Mouse (Mus musculus) lung, adult 18-20 months (tissue): ENCODE measurements at regions not wholly inside any gene's neighbourhood (a gene's known extent, or its start where the extent isn't known, plus 50 kb on each side); places are given as distances from the start of the nearest gene placed in this dataset.
"Not testable (repeated sequence)": the region's sequence is repeated elsewhere in the genome, so short reads cannot be mapped to it uniquely, and the experiment has no call there.

Experiments used
- DNase-seq, 2 experiments: peaks; one replicate each; pipeline ENCODE4 v3.0.0; 2022; ENCODE audit warnings: mixed read lengths in 2 of 2

DNA sequence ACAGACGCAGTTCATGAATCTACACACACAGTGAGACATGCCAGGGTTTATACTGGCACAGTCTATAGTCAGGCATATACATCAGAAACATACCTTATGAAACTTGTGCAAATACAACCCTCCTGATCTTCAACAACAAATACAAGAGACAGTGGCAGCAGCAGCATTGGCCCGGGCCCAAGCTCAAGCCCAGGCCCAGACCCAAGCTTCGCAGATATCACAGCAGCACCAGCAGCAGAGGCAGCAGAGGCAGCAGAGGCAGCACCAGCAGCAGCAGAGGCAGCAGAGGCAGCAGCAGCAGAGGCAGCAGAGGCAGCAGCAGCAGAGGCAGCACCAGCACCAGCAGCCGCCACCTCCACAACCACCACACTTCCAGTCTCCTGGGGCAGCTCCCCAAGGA is 80.0 kb downstream of the Samd9l start:
- DNase-seq: no peak

DNA sequence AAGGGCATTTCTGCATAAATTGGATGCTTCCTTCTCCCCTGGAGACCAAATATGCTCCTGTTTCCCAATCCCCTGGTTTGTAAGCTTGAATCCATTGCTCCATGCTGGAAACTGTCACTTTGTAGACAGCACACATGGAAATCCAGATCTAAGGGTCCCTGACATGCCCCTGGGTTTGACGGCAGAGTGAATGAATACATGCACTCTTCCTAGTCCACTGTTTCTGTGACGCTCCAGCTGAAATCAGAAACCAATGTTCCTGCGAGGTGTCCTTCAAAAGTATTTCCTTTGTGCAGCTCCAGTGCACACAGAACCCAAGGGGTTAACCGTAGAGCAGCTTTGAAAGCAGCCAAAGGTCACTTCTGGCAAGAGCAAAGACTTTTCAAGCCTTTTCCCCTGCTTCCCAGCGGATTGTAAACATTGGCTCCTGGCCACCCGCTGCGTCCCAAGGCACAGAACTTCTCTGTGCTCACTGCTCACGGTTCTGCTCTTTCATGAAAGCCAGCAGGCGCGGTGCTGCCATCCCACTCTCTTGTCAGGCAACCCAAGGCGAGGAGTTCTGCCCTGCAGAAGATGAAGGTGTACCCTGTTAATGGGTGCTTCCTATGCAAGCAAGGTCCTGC is 91.7 kb downstream of the Samd9l start:
- peak; percentile 62 to 64 for DNase-seq

DNA sequence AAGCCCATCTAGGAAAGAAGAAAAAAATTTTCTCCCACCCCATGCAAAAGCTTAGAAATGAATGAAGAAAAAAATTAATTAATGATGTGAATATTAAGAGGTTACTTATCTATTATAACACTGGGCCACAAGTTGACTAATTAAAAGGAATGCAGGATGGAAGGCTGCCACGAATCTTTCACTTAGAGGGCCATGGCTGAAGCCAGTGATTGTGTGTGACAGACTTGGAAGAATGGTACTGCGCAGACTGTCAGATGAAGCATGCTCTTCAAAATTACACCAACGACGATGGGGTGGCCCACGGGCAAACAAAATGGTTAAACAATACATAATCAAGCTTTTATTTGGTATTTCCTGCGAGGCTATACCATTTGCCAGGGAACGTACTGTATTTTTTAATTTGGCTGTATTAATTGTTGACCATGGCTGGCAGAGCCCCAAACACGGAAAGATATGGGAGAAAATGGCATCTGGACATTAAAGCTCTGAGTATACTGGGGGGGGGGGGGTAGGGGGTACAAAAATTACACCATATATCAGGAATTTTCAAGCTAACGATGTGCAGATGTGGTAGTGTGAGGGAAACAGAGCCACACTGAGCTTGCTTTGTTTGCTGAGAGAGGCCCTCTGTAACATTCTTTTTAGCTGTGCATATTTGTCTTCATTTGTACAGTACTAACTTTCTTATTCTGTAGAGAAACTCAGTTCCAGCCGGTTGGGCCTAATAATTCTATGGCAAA is 94.3 kb downstream of the Samd9l start:
- DNase-seq: not testable (repeated sequence)

DNA sequence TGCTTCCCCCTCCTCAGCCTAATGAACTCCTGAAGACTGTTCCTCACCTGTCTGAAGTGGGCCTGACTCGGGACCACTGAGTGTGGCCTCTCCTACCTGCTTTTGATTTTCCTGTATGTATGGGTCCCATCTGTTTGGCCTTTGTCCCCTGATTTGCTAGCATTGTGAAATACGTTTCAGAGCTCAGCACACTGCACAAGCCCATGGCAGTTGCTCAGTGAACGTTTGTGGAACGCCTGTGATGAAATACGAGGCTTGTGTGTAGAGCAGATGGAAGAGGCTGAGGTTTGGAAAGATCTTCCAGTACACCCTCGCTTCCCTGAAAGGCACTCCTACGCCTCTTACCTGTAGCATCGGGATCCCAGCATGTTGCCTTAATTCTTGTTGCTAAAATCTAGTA is 106.1 kb downstream of the Samd9l start:
- DNase-seq: not testable (repeated sequence)

DNA sequence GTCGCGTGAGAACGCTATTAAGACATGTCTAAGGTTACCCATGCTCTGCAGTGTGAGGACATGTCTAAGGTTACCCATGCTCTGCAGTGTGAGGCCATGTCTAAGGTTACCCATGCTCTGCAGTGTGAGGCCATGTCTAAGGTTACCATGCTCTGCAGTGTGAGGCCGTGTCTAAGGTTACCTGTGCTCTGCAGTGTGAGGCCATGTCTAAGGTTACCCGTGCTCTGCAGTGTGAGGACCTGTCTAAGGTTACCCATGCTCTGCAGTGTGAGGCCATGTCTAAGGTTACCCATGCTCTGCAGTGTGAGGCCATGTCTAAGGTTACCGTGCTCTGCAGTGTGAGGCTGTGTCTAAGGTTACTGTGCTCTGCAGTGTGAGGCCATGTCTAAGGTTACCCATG is 107.4 kb downstream of the Samd9l start:
- not testable (repeated sequence) for DNase-seq

DNA sequence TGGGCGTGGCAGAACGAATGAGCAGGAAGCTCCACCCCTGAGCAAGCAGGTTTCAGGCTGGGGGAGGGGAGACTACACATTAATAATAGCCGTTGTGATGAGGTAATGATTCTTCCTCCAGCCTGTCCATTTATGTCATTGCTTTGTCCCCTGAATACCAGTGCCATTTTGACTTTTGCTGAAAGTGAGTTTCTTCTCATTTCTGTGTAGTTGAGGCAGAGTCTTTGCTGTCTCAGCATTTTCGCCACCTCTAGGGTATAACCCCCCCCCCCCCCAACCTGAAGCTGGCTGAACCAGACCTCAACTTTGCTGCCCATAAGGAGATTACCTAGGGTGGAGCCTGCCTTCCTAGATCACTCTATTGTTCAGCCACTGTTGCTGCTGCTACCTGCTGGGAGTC is 130.6 kb downstream of the Samd9l start:
- DNase-seq: not testable (repeated sequence)

DNA sequence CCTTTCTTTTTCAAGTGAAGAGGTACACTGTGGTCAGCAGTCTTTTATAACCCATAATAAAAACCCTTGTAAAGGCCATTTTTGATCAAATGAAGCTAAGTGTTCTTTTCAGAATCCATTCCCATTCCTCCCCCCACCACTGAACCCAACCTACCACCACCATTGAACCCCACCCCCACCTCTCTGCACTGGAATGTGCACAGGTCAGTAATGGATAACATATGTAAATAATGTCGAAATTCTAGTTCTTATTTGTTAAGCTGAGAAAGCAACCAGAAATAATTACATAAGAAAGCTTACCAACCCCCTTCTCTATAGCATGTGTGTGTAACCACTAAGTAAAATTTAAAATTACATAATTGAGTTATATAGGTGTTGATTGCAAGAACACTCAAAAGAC is 133.9 kb downstream of the Samd9l start:
- not testable (repeated sequence) for DNase-seq
